Mouse (Mus musculus): ENCODE data around the gene Bcas3.

GRCm38 (mm10) chr11:85821659-85822058 is 468.7 kb downstream of the Bcas3 start:
- TF ChIP-seq CTCF (IDR thresholded peaks at IDR 0.05) (no peak), EP300 (IDR thresholded peaks at IDR 0.05) (no peak)
